Mouse (Mus musculus): ENCODE data around the gene Kif2c. TPM values are rescaled to one million over a fixed set of nuclear protein-coding genes. Genes with fewer than 3 reads are reported as not detected.
A peak's percentile ranks its signal among the peaks of the same experiment; 100 is the strongest.

Gene Kif2c
- polyA plus RNA-seq, 1 experiment from 2014 or later: 77.5 TPM

- Histone ChIP-seq H3K4me3 (ENCODE audit: low read depth, low read length) (no peak overlapping the region), H3K27ac (ENCODE audit: low read depth, low read length) (no peak overlapping the region), H3K9me3 (ENCODE audit: control insufficient read depth, low read length) (no peaks in the 10 kb centered on the region), H3K4me1 (replicated peaks; ENCODE audit: control insufficient read depth, insufficient read depth, low read length) (peaks cover 15% of the 10 kb centered on the region), H3K4me2 (replicated peaks; ENCODE audit: low read depth, low read length) (no peak overlapping the region), H3K36me3 (ENCODE audit: control insufficient read depth, insufficient read depth, low read length) (peaks cover 6% of the 10 kb centered on the region), H3K9ac (ENCODE audit: low read depth, low read length) (no peak overlapping the region), H3K27me3 (ENCODE audit: control insufficient read depth, insufficient read depth, low read length) (no peaks in the 10 kb centered on the region)
- ATAC-seq (ENCODE audit: low FRiP score): no peak
- DNase-seq (ENCODE audit: low spot score): no peak
- 90% methylated on average over 7 of the region's 9 CpGs for WGBS
Observed at GRCm38 (mm10) chr4:117123546-117124217, 58.8 kb downstream of the Kif2c start.

- H3K9me3 ChIP-seq (ENCODE audit: control insufficient read depth, low read length): no peaks in the 10 kb centered on the region
Observed at GRCm38 (mm10) chr4:117122209-117122608, 60.2 kb downstream of the Kif2c start.

GRCm38 (mm10) chr4:117120445-117121414, 61.7 kb downstream of the Kif2c start:
- peak overlapping the region; percentile 64 for H3K9ac ChIP-seq (ENCODE audit: low read depth, low read length)
- ATAC-seq (ENCODE audit: low FRiP score): peak; percentile 92
- peak overlapping the region; percentile 100 for H3K4me2 ChIP-seq (replicated peaks; ENCODE audit: low read depth, low read length)
- WGBS: under 1% methylated on average over 69 of the region's 69 CpGs
- DNase-seq (ENCODE audit: low spot score): peak; percentile 92
- peaks cover 13% of the 10 kb centered on the region for H3K4me1 ChIP-seq (replicated peaks; ENCODE audit: control insufficient read depth, insufficient read depth, low read length)
- no peaks in the 10 kb centered on the region for H3K36me3 ChIP-seq (ENCODE audit: control insufficient read depth, insufficient read depth, low read length)
- peak overlapping the region; percentile 67 for H3K4me3 ChIP-seq (ENCODE audit: low read depth, low read length)
- H3K27ac ChIP-seq (ENCODE audit: low read depth, low read length): peak overlapping the region; percentile 87
- H3K27me3 ChIP-seq (ENCODE audit: control insufficient read depth, insufficient read depth, low read length): no peaks in the 10 kb centered on the region
- H3K9me3 ChIP-seq (ENCODE audit: control insufficient read depth, low read length): no peaks in the 10 kb centered on the region

More at GRCm38 (mm10) chr4:117122209-117122608, 60.2 kb downstream of the Kif2c start:
- Histone ChIP-seq H3K27me3 (ENCODE audit: control insufficient read depth, insufficient read depth, low read length) (no peaks in the 10 kb centered on the region), H3K36me3 (ENCODE audit: control insufficient read depth, insufficient read depth, low read length) (no peaks in the 10 kb centered on the region), H3K9ac (ENCODE audit: low read depth, low read length) (no peak overlapping the region), H3K4me2 (replicated peaks; ENCODE audit: low read depth, low read length) (no peak overlapping the region), H3K4me3 (ENCODE audit: low read depth, low read length) (no peak overlapping the region), H3K27ac (ENCODE audit: low read depth, low read length) (no peak overlapping the region), H3K4me1 (replicated peaks; ENCODE audit: control insufficient read depth, insufficient read depth, low read length) (peaks cover 15% of the 10 kb centered on the region)
- DNase-seq (ENCODE audit: low spot score) (no peak), ATAC-seq (ENCODE audit: low FRiP score) (no peak)
- WGBS: 94% methylated on average over 4 of the region's 4 CpGs

GRCm38 (mm10) chr4:117120052-117120444, 62.4 kb downstream of the Kif2c start:
- WGBS: 5% methylated on average over 10 of the region's 10 CpGs
- Histone ChIP-seq H3K9me3 (ENCODE audit: control insufficient read depth, low read length) (no peaks in the 10 kb centered on the region), H3K27ac (ENCODE audit: low read depth, low read length) (peak overlapping the region; percentile 87), H3K36me3 (ENCODE audit: control insufficient read depth, insufficient read depth, low read length) (no peaks in the 10 kb centered on the region), H3K9ac (ENCODE audit: low read depth, low read length) (peak overlapping the region; percentile 64), H3K27me3 (ENCODE audit: control insufficient read depth, insufficient read depth, low read length) (no peaks in the 10 kb centered on the region), H3K4me1 (replicated peaks; ENCODE audit: control insufficient read depth, insufficient read depth, low read length) (peaks cover 6% of the 10 kb centered on the region), H3K4me2 (replicated peaks; ENCODE audit: low read depth, low read length) (peak overlapping the region; percentile 100), H3K4me3 (ENCODE audit: low read depth, low read length) (peak overlapping the region; percentile 67)
- peak; percentile 31 for ATAC-seq (ENCODE audit: low FRiP score)
- no peak for DNase-seq (ENCODE audit: low spot score)

GRCm38 (mm10) chr4:117119636-117120035, 62.8 kb downstream of the Kif2c start:
- Histone ChIP-seq H3K4me1 (replicated peaks; ENCODE audit: control insufficient read depth, insufficient read depth, low read length) (0 out of 2 replicates have a peak, but pooled peaks cover 5% of the 10 kb centered on the region), H3K9me3 (ENCODE audit: control insufficient read depth, low read length) (no peaks in the 10 kb centered on the region), H3K27ac (ENCODE audit: low read depth, low read length) (peak overlapping the region; percentile 87), H3K4me3 (ENCODE audit: low read depth, low read length) (peak overlapping the region; percentile 67), H3K9ac (ENCODE audit: low read depth, low read length) (peak overlapping the region; percentile 64), H3K27me3 (ENCODE audit: control insufficient read depth, insufficient read depth, low read length) (no peaks in the 10 kb centered on the region), H3K36me3 (ENCODE audit: control insufficient read depth, insufficient read depth, low read length) (no peaks in the 10 kb centered on the region), H3K4me2 (replicated peaks; ENCODE audit: low read depth, low read length) (peak overlapping the region; percentile 100)
- peak; percentile 3; the same call in 1 of the 2 replicates for ATAC-seq (ENCODE audit: low FRiP score)
- DNase-seq (ENCODE audit: low spot score): no peak
- WGBS: 79% methylated on average over 5 of the region's 5 CpGs

GRCm38 (mm10) chr4:117117931-117118330, 64.5 kb downstream of the Kif2c start:
- Histone ChIP-seq H3K4me3 (ENCODE audit: low read depth, low read length) (no peak overlapping the region), H3K27ac (ENCODE audit: low read depth, low read length) (no peak overlapping the region), H3K9ac (ENCODE audit: low read depth, low read length) (no peak overlapping the region), H3K9me3 (ENCODE audit: control insufficient read depth, low read length) (no peaks in the 10 kb centered on the region), H3K27me3 (ENCODE audit: control insufficient read depth, insufficient read depth, low read length) (no peaks in the 10 kb centered on the region), H3K4me2 (replicated peaks; ENCODE audit: low read depth, low read length) (no peak overlapping the region), H3K4me1 (replicated peaks; ENCODE audit: control insufficient read depth, insufficient read depth, low read length) (0 out of 2 replicates have a peak, but pooled peaks cover 2% of the 10 kb centered on the region), H3K36me3 (ENCODE audit: control insufficient read depth, insufficient read depth, low read length) (no peaks in the 10 kb centered on the region)
- DNase-seq (ENCODE audit: low spot score): no peak
- ATAC-seq (ENCODE audit: low FRiP score): no peak
- 93% methylated on average over 7 of the region's 7 CpGs for WGBS

- H3K9me3 ChIP-seq (ENCODE audit: control insufficient read depth, low read length): no peaks in the 10 kb centered on the region
- DNase-seq (ENCODE audit: low spot score): no peak
- no peak for ATAC-seq (ENCODE audit: low FRiP score)
- H3K27me3 ChIP-seq (ENCODE audit: control insufficient read depth, insufficient read depth, low read length): no peaks in the 10 kb centered on the region
- H3K36me3 ChIP-seq (ENCODE audit: control insufficient read depth, insufficient read depth, low read length): no peaks in the 10 kb centered on the region
- WGBS: 88% methylated on average over 5 of the region's 5 CpGs
- no peaks in the 10 kb centered on the region for H3K4me1 ChIP-seq (replicated peaks; ENCODE audit: control insufficient read depth, insufficient read depth, low read length)
- no peak overlapping the region for H3K27ac ChIP-seq (ENCODE audit: low read depth, low read length)
- no peak overlapping the region for H3K9ac ChIP-seq (ENCODE audit: low read depth, low read length)
- H3K4me3 ChIP-seq (ENCODE audit: low read depth, low read length): no peak overlapping the region
- no peak overlapping the region for H3K4me2 ChIP-seq (replicated peaks; ENCODE audit: low read depth, low read length)
Observed at GRCm38 (mm10) chr4:117115592-117115991, 66.8 kb downstream of the Kif2c start.

- Histone ChIP-seq H3K9me3 (ENCODE audit: control insufficient read depth, low read length) (no peaks in the 10 kb centered on the region), H3K4me1 (replicated peaks; ENCODE audit: control insufficient read depth, insufficient read depth, low read length) (no peaks in the 10 kb centered on the region), H3K27me3 (ENCODE audit: control insufficient read depth, insufficient read depth, low read length) (no peaks in the 10 kb centered on the region), H3K4me3 (ENCODE audit: low read depth, low read length) (no peak overlapping the region), H3K27ac (ENCODE audit: low read depth, low read length) (no peak overlapping the region), H3K9ac (ENCODE audit: low read depth, low read length) (no peak overlapping the region), H3K4me2 (replicated peaks; ENCODE audit: low read depth, low read length) (no peak overlapping the region), H3K36me3 (ENCODE audit: control insufficient read depth, insufficient read depth, low read length) (no peaks in the 10 kb centered on the region)
- 94% methylated on average over 1 of the region's 1 CpGs for WGBS
- no peak for DNase-seq (ENCODE audit: low spot score)
- no peak for ATAC-seq (ENCODE audit: low FRiP score)
Observed at GRCm38 (mm10) chr4:117113237-117113636, 69.2 kb downstream of the Kif2c start.

Measured in hindbrain, embryonic 11.5 days (tissue).